Mouse (Mus musculus) thymus, postnatal 14 days (tissue): ENCODE measurements around the gene Ltf.
A peak's percentile ranks its signal among the peaks of the same experiment; 100 is the strongest.

Source experiments
- DNase-seq: peaks from one replicate; pipeline ENCODE4 v3.0.0; 2021

The Ltf gene

GRCm38 (mm10) chr9:111042266-111042665, 23.2 kb downstream of the Ltf start:
- DNase-seq, result no peak

DNA sequence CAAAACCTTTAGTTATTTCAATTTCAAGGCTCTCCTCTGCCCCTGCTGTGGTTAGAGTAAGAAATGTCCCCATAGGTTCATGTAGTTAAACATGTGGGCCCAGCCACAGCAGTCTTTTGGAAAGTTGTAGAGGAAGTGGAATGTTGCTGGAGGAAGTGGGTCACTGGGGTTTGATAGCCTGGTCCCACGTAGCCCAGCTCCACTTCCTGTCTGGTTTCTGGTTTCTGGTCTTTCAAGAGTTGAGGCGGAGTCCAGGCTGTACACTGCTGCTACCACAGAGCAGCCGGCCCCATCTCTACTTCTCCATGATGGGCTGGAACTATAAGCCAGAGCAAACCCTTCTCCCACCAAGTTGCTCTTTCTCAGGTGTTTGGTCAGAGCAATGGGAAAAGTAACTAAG, 27.2 kb downstream of the Ltf start:
- DNase-seq, result no peak

- no peak for DNase-seq
Measured at GRCm38 (mm10) chr9:111047266-111047665, 28.2 kb downstream of the Ltf start.

- no peak for DNase-seq
Measured at GRCm38 (mm10) chr9:111048452-111048851, 29.4 kb downstream of the Ltf start.

GRCm38 (mm10) chr9:111054923-111055322, 35.9 kb downstream of the Ltf start:
- DNase-seq, result no peak

GRCm38 (mm10) chr9:111055800-111056518, 36.9 kb downstream of the Ltf start:
- no peak for DNase-seq

DNA sequence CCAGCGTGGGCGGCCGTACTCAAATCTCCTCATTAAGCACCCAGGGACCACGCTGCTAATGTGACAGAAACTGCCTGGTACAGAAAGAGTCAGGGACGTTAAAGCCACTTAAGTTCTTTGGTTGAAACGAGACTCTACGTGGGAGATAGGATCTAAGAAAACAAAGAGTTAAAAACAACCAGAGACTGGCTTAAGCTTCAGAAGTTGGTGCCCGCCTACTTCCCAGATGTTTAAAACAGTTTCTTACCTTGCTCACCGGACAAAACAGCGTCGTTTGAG, 37.4 kb downstream of the Ltf start:
- DNase-seq, result no peak

- DNase-seq, result no peak
Measured at GRCm38 (mm10) chr9:111056798-111057543, 37.9 kb downstream of the Ltf start, which contains the start of gene Ccrl2. Gene Ccrl2, minus strand, starts transcription at chr9:111057519.

DNA sequence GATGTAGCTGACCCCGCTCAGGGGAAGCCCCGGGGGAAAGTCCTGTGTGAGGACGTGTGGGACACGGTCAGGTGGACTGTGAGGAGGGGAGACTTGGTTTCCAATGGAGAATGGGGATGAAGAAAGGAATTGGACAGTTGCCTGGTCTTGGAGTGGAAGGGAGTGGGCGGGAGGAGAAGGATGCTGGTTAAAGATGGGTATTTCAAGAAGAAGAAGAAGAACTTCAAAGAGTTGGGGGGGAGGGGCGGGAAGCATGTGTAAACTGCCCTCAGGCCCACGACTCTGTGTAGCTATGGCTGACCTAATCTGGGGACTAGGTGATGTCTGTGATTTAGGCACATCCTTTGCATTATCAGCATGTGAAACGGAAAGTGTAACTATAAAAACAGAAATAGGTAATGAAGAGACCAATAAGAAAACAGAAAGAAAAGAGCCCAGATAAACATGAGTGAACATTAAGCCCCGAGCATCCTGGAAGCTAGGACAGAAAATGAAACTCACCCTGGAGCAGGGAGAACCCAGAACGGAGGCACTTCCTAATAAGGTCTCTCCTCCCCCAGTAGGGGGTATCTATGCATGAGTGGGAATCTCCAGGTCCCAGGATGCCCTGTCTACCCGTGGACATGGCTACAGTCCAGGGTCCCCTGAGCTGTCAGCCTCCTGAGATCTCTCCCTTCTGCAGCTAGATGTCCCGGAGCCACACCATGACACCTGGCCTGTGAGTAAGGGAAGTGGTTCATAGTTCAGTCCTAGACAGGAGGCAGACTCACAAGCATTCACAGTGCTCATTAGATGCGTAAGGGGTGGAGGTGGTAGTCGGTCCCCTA, 38.7 kb downstream of the Ltf start:
- DNase-seq, result no peak

DNA sequence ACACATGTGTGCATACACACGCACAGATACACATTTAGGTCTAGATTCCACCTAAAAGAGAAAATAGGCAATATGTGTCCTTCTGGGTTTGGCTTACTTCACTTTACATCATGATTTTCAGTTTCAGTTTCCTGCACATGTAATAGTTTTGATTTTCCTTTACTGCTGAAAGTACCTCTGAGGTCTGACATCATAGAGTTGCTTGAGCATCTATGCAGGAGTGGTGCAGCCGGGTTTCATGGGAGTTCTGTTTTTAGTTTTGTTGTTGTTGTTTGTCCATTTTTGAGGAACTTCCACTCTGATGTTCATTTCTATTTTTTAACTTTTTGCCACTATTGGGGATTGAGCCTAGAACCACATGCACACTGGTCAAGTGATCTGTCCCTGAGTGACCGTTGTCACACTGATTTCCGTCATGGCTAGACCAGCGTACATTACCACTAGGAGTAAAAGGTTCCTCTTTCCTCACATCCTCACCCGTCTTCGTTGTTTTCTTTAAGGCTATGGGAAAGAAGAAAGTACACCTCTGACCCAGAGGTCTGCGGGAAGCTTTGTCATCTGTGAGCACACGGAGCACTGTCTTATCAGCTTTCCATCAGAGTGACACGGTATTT, 40.0 kb downstream of the Ltf start:
- no peak for DNase-seq

DNA sequence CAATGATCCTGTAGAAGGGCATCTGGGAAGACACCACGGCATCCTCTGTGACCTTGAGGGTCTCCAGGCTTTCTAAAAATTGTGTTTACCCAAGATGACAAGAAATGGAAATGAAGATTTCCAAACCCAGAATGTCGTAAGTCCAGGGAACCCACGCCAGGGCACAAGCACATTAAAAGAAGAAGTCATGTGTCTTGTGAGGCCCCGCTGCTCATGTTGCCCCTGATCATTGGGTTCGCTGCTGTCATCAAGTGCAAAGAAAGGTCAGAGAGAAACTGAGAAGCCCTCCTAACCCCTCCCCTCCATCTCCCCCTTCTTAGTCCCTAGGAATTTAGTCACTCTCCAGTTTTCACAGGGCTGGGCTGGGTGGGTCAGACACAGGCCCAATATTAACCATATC, 43.8 kb downstream of the Ltf start:
- no peak for DNase-seq

DNA sequence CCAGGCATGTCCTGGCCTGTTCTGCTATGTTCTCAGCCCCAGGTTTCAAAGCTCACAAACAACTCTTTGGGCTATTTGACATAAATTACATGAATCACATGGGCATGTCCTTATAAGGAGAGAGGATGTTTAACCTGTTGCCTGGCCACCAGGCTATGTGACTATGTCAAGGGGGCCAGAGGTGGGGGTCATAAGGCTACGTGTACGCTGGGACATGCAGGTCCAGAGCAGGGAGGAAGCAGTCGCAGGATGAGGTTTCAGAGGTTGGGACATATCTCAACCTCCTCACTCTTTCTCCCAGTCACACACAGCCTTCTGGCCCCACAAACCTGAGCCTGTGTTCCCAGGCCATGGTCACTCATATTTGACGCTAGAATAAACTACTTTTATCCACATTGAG, 48.0 kb downstream of the Ltf start:
- no peak for DNase-seq

GRCm38 (mm10) chr9:111070546-111070961, 51.5 kb downstream of the Ltf start:
- peak; percentile 59 for DNase-seq

DNA sequence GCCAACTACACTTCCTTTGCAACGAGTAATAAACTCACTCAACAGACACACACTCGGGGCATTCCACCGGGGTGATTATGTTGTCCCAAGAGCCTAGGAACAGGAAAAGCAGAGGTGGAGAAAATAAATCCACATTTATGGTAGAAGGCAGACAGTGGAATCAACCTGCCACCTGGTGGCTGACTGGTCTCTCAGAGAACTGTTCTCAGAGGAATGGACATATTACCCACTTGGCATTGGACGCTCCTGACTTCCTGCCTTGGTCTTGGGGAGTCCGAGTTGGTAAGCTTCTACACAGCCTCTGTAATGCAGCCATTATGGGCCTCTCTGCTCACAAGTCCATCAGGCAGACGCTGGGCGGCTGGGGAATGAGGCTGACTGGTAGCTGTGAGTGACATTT, 53.1 kb downstream of the Ltf start:
- DNase-seq, result no peak

DNA sequence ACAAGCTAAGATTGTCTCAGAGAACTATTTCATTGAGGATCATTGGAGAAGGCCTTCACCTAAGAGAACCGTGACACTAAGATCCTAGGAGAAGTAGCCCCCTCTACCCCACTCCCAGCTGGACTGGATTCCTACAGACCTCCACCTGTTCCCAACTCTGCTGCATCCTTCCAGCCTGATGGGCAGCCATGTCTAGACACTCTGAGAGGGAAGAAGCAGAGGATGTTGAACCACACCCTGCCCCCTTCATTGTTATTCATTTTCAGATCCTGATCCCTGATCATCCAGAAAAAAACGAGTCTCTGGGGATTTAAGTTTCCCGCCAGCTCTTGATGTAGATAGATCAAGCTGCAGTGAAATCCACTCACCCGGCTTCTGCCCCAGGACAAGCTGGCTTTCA, 53.9 kb downstream of the Ltf start:
- DNase-seq, result no peak

DNA sequence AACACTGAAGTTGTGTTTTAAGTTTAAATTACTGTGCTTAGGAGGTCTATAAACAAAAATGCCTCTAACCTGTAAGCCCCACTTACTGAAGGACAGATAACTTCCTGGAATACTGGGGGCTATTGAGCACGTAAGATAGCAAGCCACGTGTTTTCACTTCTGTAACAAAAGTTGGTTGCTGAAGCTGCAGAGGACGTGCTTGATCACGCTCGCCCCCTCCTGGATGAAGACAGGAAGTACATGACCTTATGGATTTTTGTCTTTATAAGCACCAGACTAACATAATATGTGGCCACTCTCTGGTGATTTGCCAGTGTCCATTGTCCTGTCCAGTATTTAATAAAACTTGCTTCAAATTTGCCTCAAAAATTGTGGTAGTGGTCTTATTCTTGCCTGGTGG, 58.7 kb downstream of the Ltf start:
- DNase-seq, result no peak

GRCm38 (mm10) chr9:111080801-111081200, 61.7 kb downstream of the Ltf start:
- DNase-seq, result no peak

DNA sequence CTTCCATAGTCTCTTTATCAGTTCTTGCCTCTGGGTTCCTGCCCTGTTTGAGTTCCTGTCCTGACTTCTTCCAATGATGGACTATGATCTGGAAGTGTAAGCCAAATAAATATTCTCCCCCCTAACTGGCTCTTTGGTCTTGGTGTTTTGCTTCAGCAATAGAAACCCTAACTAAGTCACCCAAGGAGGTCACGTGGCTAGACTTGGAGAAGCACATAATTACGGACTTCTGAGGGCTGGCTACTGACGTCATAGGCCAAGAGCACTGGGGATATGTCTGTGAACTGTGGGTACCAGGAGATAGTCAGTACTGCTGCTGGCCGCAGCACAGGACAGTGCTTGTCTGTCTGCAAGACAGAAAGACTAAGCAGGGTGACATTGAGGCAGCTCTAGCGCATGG, 62.7 kb downstream of the Ltf start:
- DNase-seq, result no peak

GRCm38 (mm10) chr9:111085329-111085728, 66.3 kb downstream of the Ltf start:
- DNase-seq, result no peak

GRCm38 (mm10) chr9:111086137-111086536, 67.1 kb downstream of the Ltf start:
- no peak for DNase-seq

DNA sequence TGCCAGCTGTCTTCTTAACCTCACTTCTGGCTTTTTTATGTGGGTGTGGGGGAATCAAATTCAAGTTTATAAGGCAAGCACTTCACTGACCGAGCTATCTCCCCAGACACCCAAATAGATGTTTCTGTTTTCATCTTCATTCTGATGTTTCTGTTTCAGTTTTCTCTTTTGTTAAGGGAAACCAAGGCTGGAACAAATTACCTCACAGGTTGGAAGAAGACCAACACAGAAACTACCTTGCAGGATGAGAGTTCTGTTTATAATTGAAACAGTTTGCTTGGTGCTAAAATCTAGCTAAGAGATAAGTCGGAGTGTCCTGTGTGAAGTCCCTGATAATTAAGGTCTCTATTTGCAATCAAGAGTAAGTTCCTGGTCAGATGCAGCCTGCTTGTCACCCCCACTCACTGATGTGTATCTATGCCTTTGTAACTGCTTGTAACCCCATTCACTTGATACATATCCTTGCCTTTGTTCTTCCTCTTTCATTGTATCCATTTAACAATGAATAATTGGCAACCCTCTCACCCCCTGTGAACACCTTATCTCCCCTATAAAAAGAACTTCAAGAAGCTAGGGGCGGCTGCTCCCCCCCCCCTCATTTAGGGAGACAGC, 68.0 kb downstream of the Ltf start:
- DNase-seq, result no peak

GRCm38 (mm10) chr9:111087960-111088359, 68.9 kb downstream of the Ltf start:
- DNase-seq, result no peak

DNA sequence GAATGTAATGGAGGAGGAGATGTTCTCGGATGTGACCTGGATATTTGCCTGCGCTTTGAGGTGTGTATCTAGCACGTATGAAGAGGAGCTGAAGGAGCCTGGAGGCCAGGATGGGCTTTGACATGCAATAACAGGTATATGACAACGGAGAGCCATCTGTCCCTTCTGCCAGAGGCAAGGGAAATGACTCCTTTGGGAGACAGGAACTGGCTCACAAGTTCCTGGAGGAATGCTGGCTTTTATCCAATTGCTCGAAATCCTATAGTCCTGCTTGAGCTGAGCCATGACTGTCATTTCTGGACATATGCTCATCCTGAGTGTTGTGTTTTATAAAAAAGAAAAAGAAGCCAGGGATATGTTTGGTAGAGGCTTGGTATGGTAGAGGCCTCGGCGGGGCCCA, 69.8 kb downstream of the Ltf start:
- no peak for DNase-seq
